Mouse (Mus musculus): Measurements from ENCODE around the gene Eml2. TPM values are rescaled to one million over a fixed set of nuclear protein-coding genes. Genes with fewer than 3 reads are reported as not detected.

Gene Eml2
- polyA plus RNA-seq, 2 experiments, result 1.5 to 38.5 TPM

DNA sequence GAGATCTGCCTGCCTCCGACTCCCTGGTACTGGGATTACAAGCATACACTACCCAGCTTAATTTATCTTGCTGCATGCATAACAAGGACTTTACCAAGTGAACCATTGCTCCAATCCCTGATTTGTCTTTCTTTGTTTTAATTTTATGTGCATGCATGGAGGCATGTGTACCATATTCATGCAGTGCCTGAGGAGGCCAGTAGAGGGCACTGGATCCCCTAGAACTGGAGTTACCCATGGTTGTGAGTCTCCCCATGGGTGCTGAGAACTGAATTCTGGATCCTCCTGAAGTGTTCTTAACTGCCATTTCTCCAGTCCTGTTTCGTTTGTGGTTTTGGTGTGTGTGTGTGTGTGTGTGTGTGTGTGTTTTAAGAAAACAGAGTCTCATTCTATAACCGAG is 9.2 kb upstream of the Eml2 start:
- Histone ChIP-seq H3K27me3 (ENCODE audit: control insufficient read depth, insufficient read depth, low read length) (peaks cover 8% of the 10 kb centered on the region), H3K36me3 (ENCODE audit: control insufficient read depth, insufficient read depth, low read length) (no peaks in the 10 kb centered on the region), H3K4me3 (replicated peaks; ENCODE audit: low read length) (no peak overlapping the region), H3K27ac (replicated peaks; ENCODE audit: low read depth, low read length) (no peak overlapping the region), H3K4me1 (ENCODE audit: control insufficient read depth, insufficient read depth, low read length) (peaks cover 17% of the 10 kb centered on the region; the same call in 1 of the 2 replicates), H3K9ac (ENCODE audit: low read depth, low read length, severe bottlenecking) (no peak overlapping the region), H3K9me3 (ENCODE audit: control insufficient read depth, low read length) (no peaks in the 10 kb centered on the region), H3K4me2 (replicated peaks; ENCODE audit: low read depth, low read length, severe bottlenecking) (no peak overlapping the region)
- ATAC-seq (ENCODE audit: low FRiP score, low read depth), result no peak
- DNase-seq (ENCODE audit: low spot score), result no peak
- WGBS, result 89% methylated on average over 3 of the region's 3 CpGs
- no peak for TF ChIP-seq POLR2A (IDR thresholded peaks at IDR 0.05; ENCODE audit: borderline replicate concordance, extremely low read depth, insufficient read depth, insufficient read length)

DNA sequence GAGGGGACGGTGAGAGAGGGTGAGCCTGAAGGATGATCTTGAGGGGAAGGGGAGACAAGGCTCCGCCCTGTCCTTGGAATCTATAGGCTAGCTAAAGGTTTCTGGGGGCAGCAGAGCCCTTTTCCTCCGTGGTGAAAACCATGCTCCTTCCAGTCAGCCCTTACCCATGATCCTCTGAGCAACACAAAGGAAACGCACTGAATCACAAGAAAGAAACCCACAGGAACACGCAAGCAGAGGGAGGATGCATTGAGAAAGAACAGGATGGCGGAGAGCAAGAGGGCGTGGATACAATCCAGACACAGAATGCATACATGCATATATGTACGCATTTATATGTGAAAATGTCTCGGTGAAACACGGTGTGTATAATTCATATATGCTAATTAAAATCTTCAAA is 6.7 kb upstream of the Eml2 start:
- Histone ChIP-seq H3K9me3 (ENCODE audit: control insufficient read depth, low read length) (no peaks in the 10 kb centered on the region), H3K36me3 (ENCODE audit: control insufficient read depth, insufficient read depth, low read length) (no peaks in the 10 kb centered on the region), H3K4me3 (replicated peaks; ENCODE audit: low read length) (no peak overlapping the region), H3K4me2 (replicated peaks; ENCODE audit: low read depth, low read length, severe bottlenecking) (no peak overlapping the region), H3K27ac (replicated peaks; ENCODE audit: low read depth, low read length) (no peak overlapping the region), H3K4me1 (ENCODE audit: control insufficient read depth, insufficient read depth, low read length) (0 out of 2 replicates have a peak, but pooled peaks cover 8% of the 10 kb centered on the region), H3K27me3 (ENCODE audit: control insufficient read depth, insufficient read depth, low read length) (peaks cover 8% of the 10 kb centered on the region), H3K9ac (ENCODE audit: low read depth, low read length, severe bottlenecking) (no peak overlapping the region)
- DNase-seq (ENCODE audit: low spot score), result no peak
- TF ChIP-seq POLR2A (IDR thresholded peaks at IDR 0.05; ENCODE audit: borderline replicate concordance, extremely low read depth, insufficient read depth, insufficient read length), result no peak
- ATAC-seq (ENCODE audit: low FRiP score, low read depth), result no peak
- 61% methylated on average over 10 of the region's 10 CpGs for WGBS

DNA sequence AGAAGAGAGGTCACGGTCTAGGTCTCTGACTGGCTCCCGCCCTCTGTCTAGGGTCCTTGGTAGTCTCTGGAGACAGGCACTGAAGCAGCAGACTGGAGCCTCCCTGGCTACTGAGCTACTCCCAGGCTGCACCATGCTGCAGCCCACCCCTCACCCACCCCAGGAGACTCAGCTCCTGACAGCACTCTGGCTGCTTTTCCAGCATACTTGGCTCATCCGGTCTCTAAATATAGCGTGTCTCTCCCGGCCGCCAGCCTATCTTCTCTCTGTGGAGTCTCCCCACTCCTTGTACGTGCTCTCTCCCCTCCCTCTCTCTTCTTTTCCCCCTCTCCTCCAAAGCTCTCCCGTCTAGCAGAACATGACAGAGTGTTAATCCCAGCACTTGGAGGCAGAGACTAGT is 6.1 kb upstream of the Eml2 start:
- H3K27ac ChIP-seq (replicated peaks; ENCODE audit: low read depth, low read length), result no peak overlapping the region
- no peak overlapping the region for H3K9ac ChIP-seq (ENCODE audit: low read depth, low read length, severe bottlenecking)
- no peak overlapping the region for H3K4me2 ChIP-seq (replicated peaks; ENCODE audit: low read depth, low read length, severe bottlenecking)
- H3K4me3 ChIP-seq (replicated peaks; ENCODE audit: low read length), result no peak overlapping the region
- 0 out of 2 replicates have a peak, but pooled peaks cover 2% of the 10 kb centered on the region for H3K4me1 ChIP-seq (ENCODE audit: control insufficient read depth, insufficient read depth, low read length)
- no peaks in the 10 kb centered on the region for H3K9me3 ChIP-seq (ENCODE audit: control insufficient read depth, low read length)
- H3K36me3 ChIP-seq (ENCODE audit: control insufficient read depth, insufficient read depth, low read length), result no peaks in the 10 kb centered on the region
- 63% methylated on average over 8 of the region's 8 CpGs for WGBS
- ATAC-seq (ENCODE audit: low FRiP score, low read depth), result no peak
- H3K27me3 ChIP-seq (ENCODE audit: control insufficient read depth, insufficient read depth, low read length), result peaks cover 2% of the 10 kb centered on the region
- no peak for TF ChIP-seq POLR2A (IDR thresholded peaks at IDR 0.05; ENCODE audit: borderline replicate concordance, extremely low read depth, insufficient read depth, insufficient read length)
- DNase-seq (ENCODE audit: low spot score), result no peak

DNA sequence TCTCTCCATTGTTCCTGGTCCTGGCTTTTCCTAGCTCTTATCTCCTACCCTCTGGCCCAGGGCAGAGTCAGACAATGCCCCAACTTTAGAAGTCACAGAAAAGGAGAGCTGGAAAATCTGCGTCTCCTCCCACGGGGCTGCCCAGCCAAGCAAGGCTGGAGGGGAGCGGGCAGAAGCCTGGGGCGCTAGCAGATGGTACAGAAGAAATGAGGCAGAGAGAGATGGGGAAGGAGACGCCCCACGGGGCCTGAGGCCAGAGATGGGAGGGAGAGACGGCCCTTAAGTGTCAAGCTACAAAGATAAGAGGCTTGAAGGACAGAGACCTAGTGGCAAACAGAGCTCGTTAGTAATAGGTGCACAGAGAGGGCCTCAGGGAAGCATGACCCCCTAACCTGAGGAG is 4.4 kb upstream of the Eml2 start:
- no peak overlapping the region for H3K4me2 ChIP-seq (replicated peaks; ENCODE audit: low read depth, low read length, severe bottlenecking)
- no peak overlapping the region for H3K27ac ChIP-seq (replicated peaks; ENCODE audit: low read depth, low read length)
- H3K4me1 ChIP-seq (ENCODE audit: control insufficient read depth, insufficient read depth, low read length), result peaks cover 2% of the 10 kb centered on the region; the same call in 1 of the 2 replicates
- no peak for DNase-seq (ENCODE audit: low spot score)
- WGBS, result 66% methylated on average over 8 of the region's 8 CpGs
- no peak overlapping the region for H3K4me3 ChIP-seq (replicated peaks; ENCODE audit: low read length)
- no peak for TF ChIP-seq POLR2A (IDR thresholded peaks at IDR 0.05; ENCODE audit: borderline replicate concordance, extremely low read depth, insufficient read depth, insufficient read length)
- peaks cover 16% of the 10 kb centered on the region for H3K27me3 ChIP-seq (ENCODE audit: control insufficient read depth, insufficient read depth, low read length)
- H3K9me3 ChIP-seq (ENCODE audit: control insufficient read depth, low read length), result peaks cover 5% of the 10 kb centered on the region; the same call in 1 of the 2 replicates
- no peaks in the 10 kb centered on the region for H3K36me3 ChIP-seq (ENCODE audit: control insufficient read depth, insufficient read depth, low read length)
- ATAC-seq (ENCODE audit: low FRiP score, low read depth), result no peak
- H3K9ac ChIP-seq (ENCODE audit: low read depth, low read length, severe bottlenecking), result no peak overlapping the region

DNA sequence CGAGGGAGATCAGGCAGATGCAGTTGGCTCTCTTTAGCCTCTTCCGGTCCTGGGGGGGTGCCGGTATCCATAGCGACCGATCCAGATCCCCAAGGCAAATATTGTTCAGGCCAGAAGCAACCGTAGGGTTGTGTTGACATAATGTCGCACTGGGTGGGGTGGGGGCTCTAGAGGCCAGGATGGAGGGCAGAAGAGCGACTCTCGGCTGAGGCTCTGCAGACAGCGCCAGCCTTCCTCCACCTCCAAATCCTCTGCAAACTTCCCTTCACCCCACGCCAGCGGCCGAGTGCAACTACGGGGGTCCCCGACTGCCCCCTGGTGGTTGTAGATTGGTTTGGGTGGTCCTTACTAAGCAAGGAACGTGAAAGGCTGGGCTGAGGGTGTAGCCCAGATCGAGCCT is 3.3 kb upstream of the Eml2 start:
- DNase-seq (ENCODE audit: low spot score), result peak; percentile 92
- ATAC-seq (ENCODE audit: low FRiP score, low read depth), result peak; percentile 76
- Histone ChIP-seq H3K27ac (replicated peaks; ENCODE audit: low read depth, low read length) (no peak overlapping the region), H3K9ac (ENCODE audit: low read depth, low read length, severe bottlenecking) (peak overlapping the region; percentile 38), H3K36me3 (ENCODE audit: control insufficient read depth, insufficient read depth, low read length) (no peaks in the 10 kb centered on the region), H3K9me3 (ENCODE audit: control insufficient read depth, low read length) (peaks cover 5% of the 10 kb centered on the region; the same call in 1 of the 2 replicates), H3K4me2 (replicated peaks; ENCODE audit: low read depth, low read length, severe bottlenecking) (peak overlapping the region; percentile 53), H3K4me3 (replicated peaks; ENCODE audit: low read length) (peak overlapping the region; percentile 28), H3K27me3 (ENCODE audit: control insufficient read depth, insufficient read depth, low read length) (peaks cover 27% of the 10 kb centered on the region), H3K4me1 (ENCODE audit: control insufficient read depth, insufficient read depth, low read length) (peaks cover 2% of the 10 kb centered on the region; the same call in 1 of the 2 replicates)
- WGBS, result 6% methylated on average over 17 of the region's 17 CpGs
- no peak for TF ChIP-seq POLR2A (IDR thresholded peaks at IDR 0.05; ENCODE audit: borderline replicate concordance, extremely low read depth, insufficient read depth, insufficient read length)

Measured in limb, embryonic 14.5 days (tissue).